In genomic region chr2:142058751-142059090, GRCm38 (mm10) we compare ENCODE assay signal across 10 mouse cellular contexts.
DNase-seq lines count a peak whose midpoint lies in the region; ATAC-seq and TF ChIP-seq lines count a peak whose summit lies in the region.
"Had no signal": no experiment of that assay in that cellular context is flagged by ENCODE, and none has a peak within 500 bp of the region (broad histone marks: within the 10 kb centered on the region; RNA-seq: fewer than 3 reads in every experiment).

No protein-coding gene starts in this region.

- no peak for ATAC-seq in stomach, embryonic 15.5 days (ENCODE audit: insufficient read depth, low FRiP score, low read depth)
- ATAC-seq: activated CD4-positive, CD25-positive, alpha-beta regulatory T cell, adult 4 months had no signal

- no peak for TF ChIP-seq CTCF in cerebellum, adult 2 months (IDR thresholded peaks at IDR 0.05; ENCODE audit: borderline replicate concordance, insufficient read depth, low read depth, low read length)
- TF ChIP-seq CTCF in layer of hippocampus, adult 2 months (conservative IDR thresholded peaks at IDR 0.05), result no peak

- DNase-seq in cerebellum, adult 2 months, result no peak
- no peak for DNase-seq in cerebellum, adult 9-11 months
- no peak for DNase-seq in layer of hippocampus, adult 2 months (ENCODE audit: low spot score in 2 of 2)
- DNase-seq in layer of hippocampus, adult 9-10 months (ENCODE audit: low spot score), result no peak
- DNase-seq in limb, embryonic 10.5 days (ENCODE audit: low spot score), result no peak
- DNase-seq in left cerebral cortex, postnatal 4 days, result no peak
- DNase-seq in right cerebral cortex, adult 18-20 months, result no peak
- DNase-seq: thymus, postnatal 25 days had no signal

- intact Hi-C loops in left cerebral cortex, postnatal 4 days (cut with DNase I), result loop anchor here (5.0 kb wide), 1 partner anchor 1386 kb away; the partner anchor contains the start of gene Flrt3

- H3K4me2 ChIP-seq in stomach, embryonic 15.5 days, result peak overlapping the region; percentile 34

- H3K36me3 ChIP-seq in limb, embryonic 10.5 days, result no peaks in the 10 kb centered on the region
- no peaks in the 10 kb centered on the region for H3K36me3 ChIP-seq in stomach, embryonic 15.5 days

- 0 out of 2 replicates have a peak overlapping the region, but pooled peaks have one; percentile 36 for H3K27ac ChIP-seq in cerebellum, adult 2 months (ENCODE audit: insufficient read depth, low read length)
- H3K27ac ChIP-seq in layer of hippocampus, adult 2 months, result peak overlapping the region; percentile 64; the same call in 1 of the 2 replicates
- peak overlapping the region; percentile 85 for H3K27ac ChIP-seq in limb, embryonic 10.5 days
- peak overlapping the region; percentile 48; the same call in 1 of the 2 replicates for H3K27ac ChIP-seq in stomach, embryonic 15.5 days

- no peak for TF ChIP-seq POLR2A in cerebellum, adult 2 months (IDR thresholded peaks at IDR 0.05; ENCODE audit: borderline replicate concordance, insufficient read depth, low read length)

- WGBS in cerebellum, adult 2 months, result 25% methylated on average over 2 of the region's 2 CpGs
- 48% methylated on average over 2 of the region's 2 CpGs for WGBS in limb, embryonic 10.5 days
- 46% methylated on average over 2 of the region's 2 CpGs for WGBS in stomach, embryonic 15.5 days

- peaks cover 12% of the 10 kb centered on the region for H3K4me1 ChIP-seq in cerebellum, adult 2 months (ENCODE audit: control insufficient read depth, insufficient read depth, low read length)
- H3K4me1 ChIP-seq in limb, embryonic 10.5 days, result peaks cover 16% of the 10 kb centered on the region
- 0 out of 2 replicates have a peak, but pooled peaks cover 2% of the 10 kb centered on the region for H3K4me1 ChIP-seq in stomach, embryonic 15.5 days

- H3K9ac ChIP-seq in stomach, embryonic 15.5 days, result no peak overlapping the region

- H3K27me3 ChIP-seq in cerebellum, adult 2 months (ENCODE audit: control insufficient read depth, insufficient read depth, low read length), result no peaks in the 10 kb centered on the region
- no peaks in the 10 kb centered on the region for H3K27me3 ChIP-seq in limb, embryonic 10.5 days (ENCODE audit: low read depth, poor library complexity, severe bottlenecking)
- H3K27me3 ChIP-seq in stomach, embryonic 15.5 days (replicated peaks), result no peaks in the 10 kb centered on the region

- no peaks in the 10 kb centered on the region for H3K9me3 ChIP-seq in limb, embryonic 10.5 days (replicated peaks)
- no peaks in the 10 kb centered on the region for H3K9me3 ChIP-seq in stomach, embryonic 15.5 days

- no peak overlapping the region for H3K4me3 ChIP-seq in cerebellum, adult 2 months (replicated peaks; ENCODE audit: insufficient read depth, low read depth, low read length)
- H3K4me3 ChIP-seq in layer of hippocampus, adult 2 months, result no peak overlapping the region
- H3K4me3 ChIP-seq in limb, embryonic 10.5 days, result peak overlapping the region; percentile 27; the same call in 1 of the 2 replicates
- H3K4me3 ChIP-seq in stomach, embryonic 15.5 days (replicated peaks), result no peak overlapping the region
